Mouse (Mus musculus): ENCODE measurements around the gene Mbd6. TPM values are rescaled to one million over a fixed set of nuclear protein-coding genes. Genes with fewer than 3 reads are reported as not detected.

The Mbd6 gene
- total RNA-seq, 4 experiments from 2014 or later = 16.0 to 20.8 (median 17.4) TPM

DNA sequence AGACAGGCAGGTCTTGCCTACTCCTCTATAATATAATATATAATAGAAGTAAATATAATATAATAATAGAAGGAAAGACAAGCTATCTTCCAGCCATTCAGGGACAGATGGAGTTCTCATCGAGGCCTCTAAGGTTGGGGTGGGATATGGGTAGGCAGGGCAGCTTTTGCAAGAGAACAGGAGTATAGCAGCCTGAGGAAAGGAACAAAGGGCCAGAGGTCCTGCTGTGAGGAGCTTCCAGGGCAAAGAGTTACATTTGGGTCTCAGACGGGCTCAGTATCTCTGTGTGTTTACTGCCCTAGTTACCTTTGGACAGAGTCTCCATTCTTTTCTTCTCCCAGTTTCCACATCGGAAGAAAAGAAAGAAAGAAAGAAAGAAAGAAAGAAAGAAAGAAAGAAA, 25.2 kb downstream of the Mbd6 start:
- DNase-seq (ENCODE audit: low spot score in 2 of 2) = no peak

DNA sequence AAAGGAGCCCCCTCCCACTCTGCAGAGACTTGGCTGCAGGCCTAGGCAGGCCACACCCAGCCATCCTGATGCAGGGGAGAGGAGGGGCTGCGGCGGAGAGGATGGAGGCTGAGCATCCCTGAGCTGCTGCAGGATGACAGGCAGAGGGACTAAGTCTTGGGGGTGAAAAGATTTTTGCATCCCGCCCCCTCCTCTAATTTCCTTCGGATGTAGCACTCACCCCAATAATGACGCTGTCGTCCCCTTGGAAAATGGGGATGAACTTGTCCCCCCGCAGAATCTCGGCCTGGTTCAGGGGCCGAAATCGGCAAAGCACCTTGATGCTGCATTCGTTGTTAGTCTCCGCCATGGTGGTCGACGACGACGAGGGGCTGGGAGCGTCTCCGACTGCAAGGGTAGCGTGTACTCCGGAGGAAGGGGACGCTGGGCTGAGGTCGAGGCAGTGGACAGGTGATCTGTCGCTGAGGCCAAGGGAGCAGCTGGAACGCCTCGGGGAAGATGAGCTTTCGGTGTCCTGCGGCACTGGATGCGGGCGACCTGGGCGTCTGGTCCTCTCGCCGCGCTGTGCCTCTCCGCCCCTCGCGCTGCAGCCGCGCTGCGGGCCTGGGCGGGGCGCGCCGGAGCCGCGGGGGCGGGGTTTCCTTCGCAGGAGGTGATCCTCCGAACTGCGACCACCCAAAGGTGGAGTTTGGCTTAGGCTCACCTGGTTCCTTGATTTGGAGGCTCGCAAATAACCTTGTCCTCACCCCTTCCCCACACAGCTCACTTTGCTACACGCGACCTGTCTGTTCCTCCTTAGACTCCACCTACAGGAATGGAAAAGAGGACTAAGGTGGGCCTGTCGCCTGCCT, 26.0 kb downstream of the Mbd6 start, which contains the start of gene Kif5a:
TSS of gene Kif5a (minus strand) at position 801 of the 851 bp plus-strand sequence.
- no peak for DNase-seq (ENCODE audit: low spot score in 2 of 2)

DNA sequence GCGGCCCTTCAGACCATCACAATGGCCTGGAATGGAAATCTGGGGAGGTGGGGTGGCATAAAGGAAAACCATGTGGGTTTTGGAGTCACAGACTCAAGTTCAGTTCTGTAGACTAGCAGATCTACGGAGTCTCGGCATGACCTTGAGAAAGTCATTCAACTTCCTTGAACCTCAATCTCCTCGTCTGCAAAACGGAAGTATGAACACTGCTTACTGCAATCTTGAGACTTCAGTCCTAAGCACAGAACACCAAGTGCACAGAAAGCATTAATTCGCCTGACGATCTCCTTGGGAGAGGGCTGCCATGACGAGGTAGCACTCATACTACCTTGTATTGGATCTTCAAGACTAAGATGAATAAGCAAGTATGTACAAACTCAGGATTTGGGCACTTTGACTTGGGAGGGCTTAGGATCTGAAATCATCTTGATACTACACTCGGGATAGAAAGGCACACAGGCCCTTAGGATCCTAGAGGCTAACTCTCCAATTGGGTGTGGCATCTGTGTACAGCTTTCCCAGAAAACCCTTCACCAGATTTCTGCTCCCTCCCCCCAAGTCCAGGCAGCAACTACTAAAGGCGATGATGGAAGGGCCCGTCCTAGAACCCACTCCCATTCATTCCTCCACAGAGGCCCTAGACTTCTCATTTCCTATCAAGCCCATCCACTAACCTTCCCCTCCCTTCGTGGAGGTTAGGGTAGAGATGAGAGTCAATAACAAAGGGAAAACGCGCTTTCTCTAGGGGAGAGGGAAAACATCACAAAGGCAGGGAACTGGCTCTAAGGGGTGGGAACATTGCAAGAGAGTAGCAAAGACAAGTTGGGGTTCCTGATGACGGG, 26.9 kb downstream of the Mbd6 start:
- no peak for DNase-seq (ENCODE audit: low spot score in 2 of 2)

- DNase-seq (ENCODE audit: low spot score in 2 of 2) = no peak
These were observed 30.3 kb downstream of the Mbd6 start for GRCm38 (mm10) chr10:127258489-127258888.

DNA sequence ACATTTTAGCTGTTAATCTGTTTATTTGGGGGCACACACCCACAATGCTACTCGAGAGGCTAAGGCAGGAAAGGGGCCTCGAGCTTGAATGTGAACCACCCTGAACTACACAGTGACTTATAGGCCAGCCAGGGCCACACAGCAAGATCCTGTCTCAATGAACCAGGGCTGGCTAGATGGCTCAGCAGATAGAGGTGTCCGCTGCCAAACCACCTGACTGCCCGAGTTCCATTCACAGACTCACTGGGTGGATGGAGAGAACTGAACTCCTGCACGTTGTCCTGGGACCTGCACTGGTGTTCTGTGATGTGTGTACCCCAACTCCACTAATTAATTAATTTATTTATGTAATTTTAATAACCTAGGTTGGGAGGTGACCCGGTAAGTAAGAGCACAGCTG, 31.0 kb downstream of the Mbd6 start:
- no peak for DNase-seq (ENCODE audit: low spot score in 2 of 2)

- DNase-seq (ENCODE audit: low spot score in 2 of 2) = peak; percentile 30 to 46
These were observed 33.0 kb downstream of the Mbd6 start for GRCm38 (mm10) chr10:127255625-127256345.

GRCm38 (mm10) chr10:127250810-127251209, 38.0 kb downstream of the Mbd6 start:
- no peak for DNase-seq (ENCODE audit: low spot score in 2 of 2)

- DNase-seq (ENCODE audit: low spot score in 2 of 2) = no peak
These were observed 50.5 kb downstream of the Mbd6 start for GRCm38 (mm10) chr10:127238241-127238824.

- no peak for DNase-seq (ENCODE audit: low spot score in 2 of 2)
These were observed 52.3 kb downstream of the Mbd6 start for GRCm38 (mm10) chr10:127236541-127236940.

DNA sequence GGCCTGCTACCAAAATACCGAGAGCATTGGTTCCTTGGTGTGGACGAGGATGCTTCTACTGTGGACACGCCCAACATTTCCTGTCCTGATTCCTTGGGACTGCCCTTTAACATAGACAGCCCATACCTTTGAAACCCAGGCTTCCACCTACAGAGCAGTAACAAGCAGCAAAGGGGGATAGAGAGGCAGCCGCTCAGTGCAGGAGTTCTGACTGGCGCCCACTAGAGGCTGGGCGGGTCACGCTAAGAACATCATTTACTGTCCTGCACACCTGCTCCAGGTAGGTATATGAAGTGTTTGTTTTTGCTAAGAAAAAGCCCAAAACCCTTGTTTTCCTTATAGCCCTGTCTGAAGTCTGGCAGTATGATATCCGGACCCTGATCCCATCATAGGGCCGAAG, 55.7 kb downstream of the Mbd6 start:
- no peak for DNase-seq (ENCODE audit: low spot score in 2 of 2)

Other genes with a start within 250 kb of the Mbd6 start
- 10 to 100 TPM in 1 of 4 experiments, 1 to 10 TPM in 3; 8.6 to 12.4 (median 9.6) TPM for gene Mettl1, start 247.6 kb downstream of the Mbd6 start, total RNA-seq (2022)
- gene Eef1akmt3, start 247.5 kb downstream of the Mbd6 start, total RNA-seq (2022) = not detected
- gene Cyp27b1, start 240.8 kb downstream of the Mbd6 start, total RNA-seq (2022) = not detected
- gene March9, start 228.8 kb downstream of the Mbd6 start, total RNA-seq (2022) = 1 to 10 TPM in 1 of 4 experiments, under 1 TPM in 3; 0.17 to 1.3 (median 0.76) TPM
- 10 to 100 TPM; 41.3 to 46.4 (median 43.8) TPM for gene Cdk4, start 225.5 kb downstream of the Mbd6 start, total RNA-seq (2022)
- 10 to 100 TPM; 21.0 to 24.9 (median 21.5) TPM for gene Tspan31, start 218.8 kb downstream of the Mbd6 start, total RNA-seq (2022)
- gene Agap2, start 213.7 kb downstream of the Mbd6 start, total RNA-seq (2022) = 1 to 10 TPM in 2 of 4 experiments, under 1 TPM in 2; 0.60 to 1.7 (median 1.0) TPM
- 10 to 100 TPM in 2 of 4 experiments, 1 to 10 TPM in 2; 7.4 to 13.9 (median 10.8) TPM for gene Os9, start 167.9 kb downstream of the Mbd6 start, total RNA-seq (2022)
- gene B4galnt1, start 123.8 kb downstream of the Mbd6 start, total RNA-seq (2022) = under 1 TPM; 0.29 to 0.70 (median 0.38) TPM
- 1 to 10 TPM; 1.8 to 4.1 (median 2.7) TPM for gene Slc26a10, start 108.4 kb downstream of the Mbd6 start, total RNA-seq (2022)
- 10 to 100 TPM in 1 of 4 experiments, 1 to 10 TPM in 3; 7.1 to 12.1 (median 9.0) TPM for gene Arhgef25, start 98.9 kb downstream of the Mbd6 start, total RNA-seq (2022)
- 10 to 100 TPM; 22.1 to 27.1 (median 23.2) TPM for gene Dtx3, start 93.3 kb downstream of the Mbd6 start, total RNA-seq (2022)
- 1 to 10 TPM; 7.6 to 8.8 (median 8.4) TPM for gene Pip4k2c, start 77.4 kb downstream of the Mbd6 start, total RNA-seq (2022)
- under 1 TPM; 0.22 to 0.36 (median 0.29) TPM for gene Kif5a, start 25.7 kb downstream of the Mbd6 start, total RNA-seq (2022)
- gene Dctn2, start 22.6 kb downstream of the Mbd6 start, total RNA-seq (2022) = 100 to 1,000 TPM in 2 of 4 experiments, 10 to 100 TPM in 2; 89.1 to 101 (median 99.3) TPM
- 10 to 100 TPM; 59.2 to 76.6 (median 66.0) TPM for gene Mars, start 22.8 kb upstream of the Mbd6 start, total RNA-seq (2022)
- gene Arhgap9, start 32.9 kb upstream of the Mbd6 start, total RNA-seq (2022) = 1 to 10 TPM in 1 of 4 experiments, under 1 TPM in 3; 0.39 to 1.2 (median 0.57) TPM
- gene Gli1, start 53.0 kb upstream of the Mbd6 start, total RNA-seq (2022) = under 1 TPM; 0.48 to 0.99 (median 0.78) TPM
- gene Inhbe, start 65.4 kb upstream of the Mbd6 start, total RNA-seq (2022) = not detected
- not detected for gene Inhbc, start 81.4 kb upstream of the Mbd6 start, total RNA-seq (2022)
- 100 to 1,000 TPM; 130 to 135 (median 131) TPM for gene R3hdm2, start 91.3 kb upstream of the Mbd6 start, total RNA-seq (2022)
- gene Stac3, start 212.7 kb upstream of the Mbd6 start, total RNA-seq (2022) = 100 to 1,000 TPM; 386 to 447 (median 408) TPM
- gene Ndufa4l2, start 225.9 kb upstream of the Mbd6 start, total RNA-seq (2022) = 10 to 100 TPM in 1 of 4 experiments, 1 to 10 TPM in 3; 4.6 to 11.1 (median 7.6) TPM
- 10 to 100 TPM; 20.3 to 23.0 (median 22.8) TPM for gene Shmt2, start 233.4 kb upstream of the Mbd6 start, total RNA-seq (2022)
- under 1 TPM in 2 of 4 experiments, not detected in 2; 0.16 to 0.27 TPM for gene Nxph4, start 245.5 kb upstream of the Mbd6 start, total RNA-seq (2022)

Data from gastrocnemius, adult 8-10 months (tissue).